Mouse (Mus musculus) cerebellum, adult 8-10 months (tissue): ENCODE results near the gene Npepl1.

Experiments
- DNase-seq: peaks from one replicate; pipeline ENCODE4 v3.0.0; 2022

Gene Npepl1

GRCm38 (mm10) chr2:174109991-174110782 lies at the start of gene Npepl1:
Gene Npepl1 (plus strand): TSS chr2:174110349.
- peak; percentile 63 for DNase-seq

- DNase-seq: no peak
Measured at GRCm38 (mm10) chr2:174061219-174061618, 48.9 kb upstream of the Npepl1 start.

GRCm38 (mm10) chr2:174063074-174063473 lies 47.1 kb upstream of the Npepl1 start:
- DNase-seq: no peak

GRCm38 (mm10) chr2:174063527-174064211 lies 46.5 kb upstream of the Npepl1 start:
- no peak for DNase-seq

GRCm38 (mm10) chr2:174067793-174068419 lies 42.2 kb upstream of the Npepl1 start:
- no peak for DNase-seq

GRCm38 (mm10) chr2:174069532-174070049 lies 40.6 kb upstream of the Npepl1 start:
- DNase-seq: no peak

- DNase-seq: no peak
Measured at GRCm38 (mm10) chr2:174071406-174071805, 38.7 kb upstream of the Npepl1 start.

- DNase-seq: no peak
Measured at GRCm38 (mm10) chr2:174073156-174073790, 36.9 kb upstream of the Npepl1 start.

GRCm38 (mm10) chr2:174074621-174075020 lies 35.5 kb upstream of the Npepl1 start:
- no peak for DNase-seq

- DNase-seq: no peak
Measured at GRCm38 (mm10) chr2:174075072-174075570, 35.0 kb upstream of the Npepl1 start.

- peak; percentile 97 for DNase-seq
Measured at GRCm38 (mm10) chr2:174075673-174076432, 34.3 kb upstream of the Npepl1 start, which contains the start of gene Stx16. Gene Stx16 (plus strand): TSS chr2:174076308.

GRCm38 (mm10) chr2:174076433-174076824 lies 33.7 kb upstream of the Npepl1 start:
- DNase-seq: no peak

- DNase-seq: peak; percentile 7
Measured at GRCm38 (mm10) chr2:174077004-174077695, 33.0 kb upstream of the Npepl1 start.

- DNase-seq: no peak
Measured at GRCm38 (mm10) chr2:174077776-174078338, 32.3 kb upstream of the Npepl1 start.

GRCm38 (mm10) chr2:174081833-174082232 lies 28.3 kb upstream of the Npepl1 start:
- no peak for DNase-seq

- DNase-seq: no peak
Measured at GRCm38 (mm10) chr2:174082380-174082918, 27.7 kb upstream of the Npepl1 start.

GRCm38 (mm10) chr2:174095086-174095485 lies 15.1 kb upstream of the Npepl1 start:
- no peak for DNase-seq

GRCm38 (mm10) chr2:174102399-174102798 lies 7.8 kb upstream of the Npepl1 start:
- no peak for DNase-seq

GRCm38 (mm10) chr2:174103527-174103926 lies 6.6 kb upstream of the Npepl1 start:
- DNase-seq: no peak

- no peak for DNase-seq
Measured at GRCm38 (mm10) chr2:174107375-174107774, 2.8 kb upstream of the Npepl1 start.
